Mouse (Mus musculus) MEL (cell line): ENCODE data around the gene Rprd2.

Experiments
- CTCF ChIP-seq, 3 experiments: IDR thresholded peaks in 2 of 3; conservative IDR thresholded peaks in 1 of 3; 2 replicates each; pipeline ENCODE4 v1.5.1; 2011 to 2012; ENCODE audit warnings: low read length in 3 of 3, low read depth in 2 of 3, mild to moderate bottlenecking in 2 of 3, improper control_type of control experiment in 1 of 3, inconsistent platforms in 1 of 3, mixed read lengths in 1 of 3, moderate library complexity in 1 of 3; ENCODE audit not compliant: control insufficient read depth in 1 of 3, insufficient read depth in 1 of 3, poor library complexity in 1 of 3, severe bottlenecking in 1 of 3
- E2F4 ChIP-seq: IDR thresholded peaks from 2 replicates; pipeline ENCODE4 v1.6.1; 2011; ENCODE audit warnings: low read depth, low read length, improper control_type of control experiment, borderline replicate concordance
- EP300 ChIP-seq, 2 experiments: IDR thresholded peaks; 2 replicates each; pipeline ENCODE4 v1.6.1; 2011; ENCODE audit warnings: improper control_type of control experiment in 2 of 2, low read length in 2 of 2, low read depth in 1 of 2, mild to moderate bottlenecking in 1 of 2
- ETS1 ChIP-seq: IDR thresholded peaks from 2 replicates; pipeline ENCODE4 v1.6.1; 2012; ENCODE audit warnings: low read depth, mild to moderate bottlenecking, inconsistent platforms, low read length, improper control_type of control experiment, moderate library complexity
- GATA1 ChIP-seq: IDR thresholded peaks from 2 replicates; pipeline ENCODE4 v1.6.1; 2011; ENCODE audit warnings: low read depth, low read length, improper control_type of control experiment
- MAX ChIP-seq: IDR thresholded peaks from 2 replicates; pipeline ENCODE4 v1.6.1; 2011; ENCODE audit warnings: low read length, improper control_type of control experiment
- NELFE ChIP-seq: IDR thresholded peaks from 2 replicates; pipeline ENCODE4 v1.6.1; 2011; ENCODE audit warnings: low read depth, low read length, improper control_type of control experiment
- POLR2A ChIP-seq, 2 experiments: IDR thresholded peaks; 2 replicates each; pipeline ENCODE4 v1.6.1; 2011 to 2012; ENCODE audit warnings: low read length in 2 of 2, mild to moderate bottlenecking in 2 of 2, control low read depth in 1 of 2, improper control_type of control experiment in 1 of 2, low read depth in 1 of 2, moderate library complexity in 1 of 2; ENCODE audit not compliant: control insufficient read depth in 1 of 2, insufficient read depth in 1 of 2, poor library complexity in 1 of 2
- POLR2AphosphoS2 ChIP-seq: IDR thresholded peaks from 2 replicates; pipeline ENCODE4 v1.6.1; 2011; ENCODE audit warnings: low read length, improper control_type of control experiment
- SMC3 ChIP-seq: IDR thresholded peaks from 2 replicates; pipeline ENCODE4 v1.6.1; 2011; ENCODE audit warnings: low read depth, low read length, improper control_type of control experiment
- TBP ChIP-seq: IDR thresholded peaks from 2 replicates; pipeline ENCODE4 v1.8.0; 2011; ENCODE audit warnings: low read depth, low read length, improper control_type of control experiment
- USF1 ChIP-seq: IDR thresholded peaks from 2 replicates; pipeline ENCODE4 v1.6.1; 2014; ENCODE audit warnings: low read depth, mild to moderate bottlenecking, inconsistent platforms, low read length, improper control_type of control experiment, moderate library complexity

GRCm38 (mm10) chr3:95762961-95763360 lies 55.7 kb downstream of the Rprd2 start:
- TF ChIP-seq CTCF (IDR thresholded peaks at IDR 0.05 in 2 of 3, conservative IDR thresholded peaks at IDR 0.05 in 1 of 3; ENCODE audit: control insufficient read depth in 1 of 3, insufficient read depth in 1 of 3, low read depth in 2 of 3, low read length in 3 of 3, poor library complexity in 1 of 3, severe bottlenecking in 1 of 3) (no peak), NELFE (no peak), EP300 (IDR thresholded peaks at IDR 0.05; ENCODE audit: low read depth in 1 of 2, low read length in 2 of 2) (no peak), POLR2AphosphoS2 (no peak), USF1 (no peak), SMC3 (no peak), TBP (no peak), E2F4 (no peak), ETS1 (no peak), GATA1 (no peak), MAX (no peak), POLR2A (IDR thresholded peaks at IDR 0.05; ENCODE audit: control insufficient read depth in 1 of 2, insufficient read depth in 1 of 2, low read depth in 1 of 2, low read length in 2 of 2, poor library complexity in 1 of 2) (no peak)
